Mouse (Mus musculus) bone marrow macrophage, adult 2 months (primary cell): ENCODE data around the gene Zfp580.

ENCODE experiments used
- CTCF ChIP-seq: IDR thresholded peaks from 2 replicates; pipeline ENCODE4 v1.5.1; 2012; ENCODE audit warnings: low read depth, mild to moderate bottlenecking, low read length, moderate library complexity
- POLR2A ChIP-seq: IDR thresholded peaks from 2 replicates; pipeline ENCODE4 v1.6.1; 2012; ENCODE audit warnings: mild to moderate bottlenecking, low read depth, low read length, borderline replicate concordance

DNA sequence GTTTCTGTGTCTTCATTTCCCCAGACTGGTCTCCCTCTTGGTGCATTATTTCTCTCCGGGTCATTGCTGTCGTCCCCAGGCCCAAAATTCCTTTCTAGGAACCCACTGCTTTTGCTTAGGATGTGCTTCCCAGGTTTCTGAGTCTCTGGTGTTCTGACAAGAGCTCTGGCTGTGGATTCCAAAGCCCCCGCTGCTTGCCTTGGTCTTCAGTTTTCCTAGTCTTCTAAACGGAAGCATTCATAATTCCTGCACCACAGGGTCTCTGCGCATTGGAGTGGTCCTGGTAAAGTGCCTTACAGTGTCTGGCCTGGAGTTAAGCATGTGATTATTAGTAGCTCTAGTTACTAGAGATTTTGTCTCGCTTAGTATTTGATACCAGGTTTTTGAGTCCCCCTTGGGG lies 29.5 kb downstream of the Zfp580 start:
- TF ChIP-seq CTCF, result no peak
- no peak for TF ChIP-seq POLR2A
